Mouse (Mus musculus) liver, adult 2 months (tissue): ENCODE data around the gene Atad3a.

Experiments
- CTCF ChIP-seq: fragments of 200-500 bp; IDR thresholded peaks from 2 replicates; pipeline ENCODE4 v1.5.1; 2011; ENCODE audit warnings: low read depth, low read length, control low read depth
- POLR2A ChIP-seq: fragments of 200-500 bp; IDR thresholded peaks from 2 replicates; pipeline ENCODE4 v1.6.1; 2011; ENCODE audit warnings: low read length, control low read depth; ENCODE audit not compliant: insufficient read depth; ENCODE audit errors: extremely low read depth

DNA sequence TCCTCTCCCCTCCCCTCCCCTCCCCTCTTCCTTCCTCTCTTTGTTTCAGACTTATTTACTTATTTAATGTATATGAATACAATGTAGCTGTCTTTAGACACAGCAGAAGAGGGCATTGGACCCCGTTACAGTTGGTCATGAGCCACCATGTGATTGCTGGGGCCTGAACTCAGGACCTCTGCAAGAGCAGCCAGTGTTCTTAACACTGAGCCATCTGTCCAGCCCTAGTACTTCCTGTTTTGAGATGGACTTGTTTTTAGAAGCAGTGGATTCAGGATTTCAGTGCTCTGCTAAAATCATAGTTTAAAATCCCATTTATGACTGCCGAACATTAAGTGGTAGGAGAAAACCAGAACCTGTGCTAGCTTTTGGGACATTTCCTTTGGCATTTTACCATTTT lies 52.3 kb downstream of the Atad3a start:
- TF ChIP-seq CTCF (no peak), POLR2A (no peak)
